Mouse (Mus musculus): Measurements from ENCODE around the gene Dnajb5. TPM values are rescaled to one million over a fixed set of nuclear protein-coding genes. Genes with fewer than 3 reads are reported as not detected.

Dnajb5 gene
- polyA plus RNA-seq, 1 experiment from 2014 or later, result 82.4 TPM

GRCm38 (mm10) chr4:42948527-42948926, 1.1 kb upstream of the Dnajb5 start:
- no peak overlapping the region for H3K4me3 ChIP-seq (replicated peaks; ENCODE audit: low read length)
- no peak overlapping the region for H3K9ac ChIP-seq (replicated peaks; ENCODE audit: low read depth, low read length)
- peak overlapping the region; percentile 29 for H3K4me2 ChIP-seq (ENCODE audit: low read length)
- H3K9me3 ChIP-seq (ENCODE audit: control insufficient read depth, low read length), result no peaks in the 10 kb centered on the region
- no peak for ATAC-seq
- peak overlapping the region; percentile 91 for H3K27ac ChIP-seq (ENCODE audit: low read length)
- peaks cover 74% of the 10 kb centered on the region for H3K4me1 ChIP-seq (replicated peaks; ENCODE audit: control insufficient read depth, insufficient read depth, low read length)
- WGBS, result 25% methylated on average over 13 of the region's 13 CpGs
- H3K36me3 ChIP-seq (ENCODE audit: control insufficient read depth, insufficient read depth), result no peaks in the 10 kb centered on the region
- H3K27me3 ChIP-seq (replicated peaks; ENCODE audit: control insufficient read depth, insufficient read depth, low read length), result no peaks in the 10 kb centered on the region

GRCm38 (mm10) chr4:42949051-42949675, 451 bp upstream of the Dnajb5 start:
- peak overlapping the region; percentile 89 for H3K4me3 ChIP-seq (replicated peaks; ENCODE audit: low read length)
- H3K4me2 ChIP-seq (ENCODE audit: low read length), result peak overlapping the region; percentile 89
- no peaks in the 10 kb centered on the region for H3K9me3 ChIP-seq (ENCODE audit: control insufficient read depth, low read length)
- peak overlapping the region; percentile 27 for H3K9ac ChIP-seq (replicated peaks; ENCODE audit: low read depth, low read length)
- peak overlapping the region; percentile 68 for H3K27ac ChIP-seq (ENCODE audit: low read length)
- H3K36me3 ChIP-seq (ENCODE audit: control insufficient read depth, insufficient read depth), result no peaks in the 10 kb centered on the region
- no peaks in the 10 kb centered on the region for H3K27me3 ChIP-seq (replicated peaks; ENCODE audit: control insufficient read depth, insufficient read depth, low read length)
- WGBS, result 15% methylated on average over 14 of the region's 14 CpGs
- no peak for ATAC-seq
- peaks cover 74% of the 10 kb centered on the region for H3K4me1 ChIP-seq (replicated peaks; ENCODE audit: control insufficient read depth, insufficient read depth, low read length)

- under 1% methylated on average over 24 of the region's 27 CpGs for WGBS
- H3K4me1 ChIP-seq (replicated peaks; ENCODE audit: control insufficient read depth, insufficient read depth, low read length), result peaks cover 81% of the 10 kb centered on the region
- peak; percentile 52 for ATAC-seq
These were observed 498 bp downstream of the Dnajb5 start for GRCm38 (mm10) chr4:42950065-42950558.

DNA sequence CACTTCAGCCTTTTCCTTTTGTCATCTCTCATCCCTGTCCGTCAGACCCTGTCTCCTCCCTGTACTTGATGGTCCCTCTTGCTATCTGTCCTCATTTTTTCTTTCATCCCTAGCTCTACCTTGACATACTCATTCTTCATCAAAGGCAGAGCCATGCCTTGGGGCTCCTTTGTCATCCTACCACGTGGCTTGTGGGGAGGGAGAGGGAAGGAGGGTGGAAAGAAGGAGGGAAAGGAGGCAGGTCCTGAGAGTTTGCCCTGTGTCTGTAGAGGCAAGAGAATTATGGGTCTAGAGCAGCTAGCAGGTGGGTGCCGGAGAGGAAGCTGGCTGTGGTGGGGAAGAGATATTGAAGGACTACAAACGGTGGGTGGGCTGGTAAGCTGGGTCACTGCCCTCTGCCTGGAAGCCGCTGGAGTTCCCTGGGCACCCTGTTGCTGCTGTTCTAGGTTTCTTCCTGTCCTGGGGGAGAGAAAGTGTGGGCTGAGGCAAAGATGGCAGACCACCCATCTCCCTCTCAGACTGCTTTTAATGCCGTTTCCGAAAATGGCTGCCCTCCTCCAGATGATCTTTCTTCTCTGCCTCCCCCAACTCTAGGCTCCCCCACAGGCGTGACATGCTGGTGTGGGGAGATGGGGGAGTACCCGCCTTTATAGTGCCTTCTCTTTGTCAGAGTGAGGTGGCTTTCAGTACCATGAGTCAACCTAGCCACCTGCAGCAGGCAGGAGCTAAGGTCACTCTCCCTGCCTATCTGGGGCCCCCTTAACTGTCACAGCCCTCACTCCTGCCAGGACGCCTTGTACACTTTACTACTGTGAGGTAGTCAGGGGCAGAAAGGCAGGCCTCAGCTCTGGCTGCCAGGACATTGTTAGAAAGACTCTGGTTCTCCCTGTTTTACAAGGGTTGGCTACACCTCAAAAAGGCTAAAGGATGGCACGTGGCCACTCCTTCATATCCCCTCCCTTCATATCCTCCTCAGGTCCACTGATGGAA, 1.9 kb downstream of the Dnajb5 start:
- H3K9ac ChIP-seq (replicated peaks; ENCODE audit: low read depth, low read length), result peak overlapping the region; percentile 99
- 51% methylated on average over 11 of the region's 11 CpGs for WGBS
- H3K4me3 ChIP-seq (replicated peaks; ENCODE audit: low read length), result peak overlapping the region; percentile 89
- peak overlapping the region; percentile 98 for H3K27ac ChIP-seq (ENCODE audit: low read length)
- peak overlapping the region; percentile 89 for H3K4me2 ChIP-seq (ENCODE audit: low read length)
- H3K4me1 ChIP-seq (replicated peaks; ENCODE audit: control insufficient read depth, insufficient read depth, low read length), result peaks cover 77% of the 10 kb centered on the region
- no peaks in the 10 kb centered on the region for H3K27me3 ChIP-seq (replicated peaks; ENCODE audit: control insufficient read depth, insufficient read depth, low read length)
- peaks cover 8% of the 10 kb centered on the region; the same call in 1 of the 2 replicates for H3K36me3 ChIP-seq (ENCODE audit: control insufficient read depth, insufficient read depth)
- no peaks in the 10 kb centered on the region for H3K9me3 ChIP-seq (ENCODE audit: control insufficient read depth, low read length)
- ATAC-seq, result no peak

More at GRCm38 (mm10) chr4:42950065-42950558, 498 bp downstream of the Dnajb5 start:
- Histone ChIP-seq H3K4me2 (ENCODE audit: low read length) (peak overlapping the region; percentile 89), H3K36me3 (ENCODE audit: control insufficient read depth, insufficient read depth) (0 out of 2 replicates have a peak, but pooled peaks cover 2% of the 10 kb centered on the region), H3K27ac (ENCODE audit: low read length) (peak overlapping the region; percentile 98), H3K27me3 (replicated peaks; ENCODE audit: control insufficient read depth, insufficient read depth, low read length) (no peaks in the 10 kb centered on the region), H3K9ac (replicated peaks; ENCODE audit: low read depth, low read length) (peak overlapping the region; percentile 99), H3K4me3 (replicated peaks; ENCODE audit: low read length) (peak overlapping the region; percentile 89), H3K9me3 (ENCODE audit: control insufficient read depth, low read length) (no peaks in the 10 kb centered on the region)

DNA sequence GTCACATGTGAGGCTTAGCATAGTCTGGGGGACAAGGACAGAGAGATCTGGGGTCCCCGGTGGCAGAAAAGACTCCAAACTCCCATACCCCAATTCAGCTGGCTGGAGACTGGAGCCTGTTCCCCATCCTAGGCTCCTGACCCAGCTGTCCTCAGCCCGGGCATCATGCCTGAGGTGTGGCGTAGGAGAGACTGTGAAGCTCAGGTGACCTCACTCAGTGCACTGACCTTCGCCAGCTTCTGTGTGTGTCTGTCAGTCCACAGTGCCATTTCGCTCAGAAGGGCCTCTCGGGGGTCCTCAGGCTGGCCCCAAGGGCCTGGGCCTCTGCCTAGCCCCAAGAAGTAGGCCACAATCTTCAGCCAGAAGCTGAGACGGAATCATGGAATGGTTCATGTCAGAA, 2.9 kb downstream of the Dnajb5 start:
- H3K4me1 ChIP-seq (replicated peaks; ENCODE audit: control insufficient read depth, insufficient read depth, low read length), result peaks cover 66% of the 10 kb centered on the region
- H3K4me3 ChIP-seq (replicated peaks; ENCODE audit: low read length), result peak overlapping the region; percentile 89
- H3K36me3 ChIP-seq (ENCODE audit: control insufficient read depth, insufficient read depth), result peaks cover 17% of the 10 kb centered on the region
- peak overlapping the region; percentile 99 for H3K9ac ChIP-seq (replicated peaks; ENCODE audit: low read depth, low read length)
- H3K27ac ChIP-seq (ENCODE audit: low read length), result peak overlapping the region; percentile 25; the same call in 1 of the 2 replicates
- peak overlapping the region; percentile 89 for H3K4me2 ChIP-seq (ENCODE audit: low read length)
- ATAC-seq, result no peak
- no peaks in the 10 kb centered on the region for H3K27me3 ChIP-seq (replicated peaks; ENCODE audit: control insufficient read depth, insufficient read depth, low read length)
- 83% methylated on average over 7 of the region's 7 CpGs for WGBS
- no peaks in the 10 kb centered on the region for H3K9me3 ChIP-seq (ENCODE audit: control insufficient read depth, low read length)

- no peak for ATAC-seq
- no peaks in the 10 kb centered on the region for H3K27me3 ChIP-seq (replicated peaks; ENCODE audit: control insufficient read depth, insufficient read depth, low read length)
- peak overlapping the region; percentile 89 for H3K4me3 ChIP-seq (replicated peaks; ENCODE audit: low read length)
- H3K27ac ChIP-seq (ENCODE audit: low read length), result peak overlapping the region; percentile 86
- peaks cover 57% of the 10 kb centered on the region for H3K4me1 ChIP-seq (replicated peaks; ENCODE audit: control insufficient read depth, insufficient read depth, low read length)
- H3K36me3 ChIP-seq (ENCODE audit: control insufficient read depth, insufficient read depth), result peaks cover 23% of the 10 kb centered on the region
- H3K9ac ChIP-seq (replicated peaks; ENCODE audit: low read depth, low read length), result peak overlapping the region; percentile 99
- no peaks in the 10 kb centered on the region for H3K9me3 ChIP-seq (ENCODE audit: control insufficient read depth, low read length)
- 1% methylated on average over 9 of the region's 10 CpGs for WGBS
- H3K4me2 ChIP-seq (ENCODE audit: low read length), result peak overlapping the region; percentile 89
These were observed 4.0 kb downstream of the Dnajb5 start for GRCm38 (mm10) chr4:42953435-42954094.

DNA sequence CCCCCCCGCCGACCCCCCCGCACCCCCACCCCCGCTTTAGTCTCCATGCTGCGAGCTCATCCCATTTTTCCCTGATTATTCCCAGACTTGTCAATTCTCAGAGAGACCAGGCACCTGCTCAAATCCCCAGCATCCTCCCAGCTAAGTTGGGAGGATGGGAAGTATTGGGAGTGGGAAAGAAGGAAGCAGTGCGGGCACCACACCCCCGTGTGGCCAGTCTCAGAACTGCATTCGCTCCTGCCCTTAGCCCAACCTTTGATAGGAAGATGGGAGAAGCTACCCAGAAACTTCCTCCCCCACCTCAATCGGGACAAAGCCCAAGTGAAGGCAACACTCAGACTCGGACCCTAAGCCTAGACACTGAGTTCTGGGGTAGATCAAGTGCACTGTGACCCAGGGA, 4.7 kb downstream of the Dnajb5 start:
- Histone ChIP-seq H3K4me2 (ENCODE audit: low read length) (peak overlapping the region; percentile 89), H3K4me1 (replicated peaks; ENCODE audit: control insufficient read depth, insufficient read depth, low read length) (peaks cover 49% of the 10 kb centered on the region), H3K36me3 (ENCODE audit: control insufficient read depth, insufficient read depth) (peaks cover 23% of the 10 kb centered on the region), H3K4me3 (replicated peaks; ENCODE audit: low read length) (peak overlapping the region; percentile 89), H3K9ac (replicated peaks; ENCODE audit: low read depth, low read length) (peak overlapping the region; percentile 39; the same call in 1 of the 2 replicates), H3K27ac (ENCODE audit: low read length) (peak overlapping the region; percentile 86), H3K27me3 (replicated peaks; ENCODE audit: control insufficient read depth, insufficient read depth, low read length) (no peaks in the 10 kb centered on the region), H3K9me3 (ENCODE audit: control insufficient read depth, low read length) (no peaks in the 10 kb centered on the region)
- WGBS, result 6% methylated on average over 10 of the region's 10 CpGs
- ATAC-seq, result no peak

DNA sequence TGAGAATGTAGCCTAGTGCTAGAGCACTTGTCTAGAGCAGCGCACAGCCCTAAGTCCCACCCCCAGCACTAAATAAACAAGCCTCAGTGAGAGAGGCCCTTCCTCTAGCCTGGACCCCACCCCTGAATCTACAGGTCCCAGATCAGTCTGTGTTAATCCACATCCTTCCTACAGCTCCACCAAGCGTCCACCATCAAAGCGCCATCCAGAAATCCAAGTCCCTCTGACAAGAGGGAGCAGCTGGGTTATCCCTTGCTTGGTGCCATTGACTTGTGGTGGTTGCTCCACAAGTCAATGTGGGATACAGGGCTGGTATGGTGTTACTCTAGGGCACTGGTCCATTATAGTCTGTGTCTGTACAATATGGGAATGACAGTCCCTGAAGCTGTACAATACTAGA, 5.6 kb downstream of the Dnajb5 start:
- Histone ChIP-seq H3K36me3 (ENCODE audit: control insufficient read depth, insufficient read depth) (peaks cover 23% of the 10 kb centered on the region), H3K27me3 (replicated peaks; ENCODE audit: control insufficient read depth, insufficient read depth, low read length) (no peaks in the 10 kb centered on the region), H3K4me1 (replicated peaks; ENCODE audit: control insufficient read depth, insufficient read depth, low read length) (peaks cover 49% of the 10 kb centered on the region), H3K4me3 (replicated peaks; ENCODE audit: low read length) (no peak overlapping the region), H3K4me2 (ENCODE audit: low read length) (no peak overlapping the region), H3K9ac (replicated peaks; ENCODE audit: low read depth, low read length) (no peak overlapping the region), H3K27ac (ENCODE audit: low read length) (no peak overlapping the region), H3K9me3 (ENCODE audit: control insufficient read depth, low read length) (no peaks in the 10 kb centered on the region)
- WGBS, result 96% methylated on average over 3 of the region's 3 CpGs
- no peak for ATAC-seq
